Mouse (Mus musculus) lung, postnatal 0 days (tissue): ENCODE results near the gene Grb7.

ENCODE experiments used
- CTCF ChIP-seq: IDR thresholded peaks from 2 replicates; pipeline ENCODE4 v1.5.1; 2016; ENCODE audit warnings: antibody characterized with exemption, mild to moderate bottlenecking
- EP300 ChIP-seq: IDR thresholded peaks from 2 replicates; pipeline ENCODE4 v1.6.1; 2016; ENCODE audit warnings: antibody characterized with exemption, mild to moderate bottlenecking, control low read depth

- TF ChIP-seq CTCF (no peak), EP300 (no peak)
These were observed 17.7 kb downstream of the Grb7 start for GRCm38 (mm10) chr11:98463911-98464310.
